Mouse (Mus musculus): ENCODE measurements around the gene Hpse2.
"Not testable (repeated sequence)": the region's sequence is repeated elsewhere in the genome, so short reads cannot be mapped to it uniquely, and the experiment has no call there.

Hpse2 gene

GRCm38 (mm10) chr19:42839118-42839517 is 549.0 kb downstream of the Hpse2 start:
- no peak for DNase-seq

- no peak for DNase-seq
These were observed 549.9 kb downstream of the Hpse2 start for GRCm38 (mm10) chr19:42838271-42838670.

GRCm38 (mm10) chr19:42837591-42837990 is 550.6 kb downstream of the Hpse2 start:
- peak; percentile 4 for DNase-seq

- no peak for DNase-seq
These were observed 555.0 kb downstream of the Hpse2 start for GRCm38 (mm10) chr19:42833126-42833525.

- no peak for DNase-seq
These were observed 555.9 kb downstream of the Hpse2 start for GRCm38 (mm10) chr19:42832251-42832650.

GRCm38 (mm10) chr19:42829196-42829595 is 559.0 kb downstream of the Hpse2 start:
- no peak for DNase-seq

GRCm38 (mm10) chr19:42827843-42828242 is 560.3 kb downstream of the Hpse2 start:
- DNase-seq: no peak

GRCm38 (mm10) chr19:42820109-42820508 is 568.0 kb downstream of the Hpse2 start:
- DNase-seq: no peak

- no peak for DNase-seq
These were observed 570.4 kb downstream of the Hpse2 start for GRCm38 (mm10) chr19:42817761-42818160.

- no peak for DNase-seq
These were observed 571.9 kb downstream of the Hpse2 start for GRCm38 (mm10) chr19:42816261-42816660.

GRCm38 (mm10) chr19:42810140-42810539 is 578.0 kb downstream of the Hpse2 start:
- no peak for DNase-seq

- no peak for DNase-seq
These were observed 578.7 kb downstream of the Hpse2 start for GRCm38 (mm10) chr19:42809491-42809890.

- no peak for DNase-seq
These were observed 590.3 kb downstream of the Hpse2 start for GRCm38 (mm10) chr19:42797866-42798265.

- no peak for DNase-seq
These were observed 592.4 kb downstream of the Hpse2 start for GRCm38 (mm10) chr19:42795801-42796200.

GRCm38 (mm10) chr19:42794914-42795613 is 593.1 kb downstream of the Hpse2 start:
- DNase-seq: peak; percentile 86

GRCm38 (mm10) chr19:42788311-42788710 is 599.8 kb downstream of the Hpse2 start:
- no peak for DNase-seq

- no peak for DNase-seq
These were observed 602.5 kb downstream of the Hpse2 start for GRCm38 (mm10) chr19:42785562-42786220.

- no peak for DNase-seq
These were observed 603.0 kb downstream of the Hpse2 start for GRCm38 (mm10) chr19:42785129-42785528.

GRCm38 (mm10) chr19:42780156-42780538 is 608.0 kb downstream of the Hpse2 start:
- DNase-seq: not testable (repeated sequence)

GRCm38 (mm10) chr19:42779531-42780155 is 608.5 kb downstream of the Hpse2 start, which contains the start of gene Hps1:
TSS of gene Hps1 (minus strand) at chr19:42779978.
- DNase-seq: peak; percentile 90

- peak; percentile 40 for DNase-seq
These were observed 610.4 kb downstream of the Hpse2 start for GRCm38 (mm10) chr19:42777801-42778200.

GRCm38 (mm10) chr19:42776813-42777212 is 611.3 kb downstream of the Hpse2 start:
- DNase-seq: peak; percentile 24

GRCm38 (mm10) chr19:42770141-42770872 is 617.8 kb downstream of the Hpse2 start:
- no peak for DNase-seq

All from cerebellum, adult 9-10 months (tissue).